Mouse (Mus musculus): ENCODE data around the gene Ly6g5c. TPM values are rescaled to one million over a fixed set of nuclear protein-coding genes. Genes with fewer than 3 reads are reported as not detected.

Gene Ly6g5c
- polyA plus RNA-seq, 1 experiment from 2014 or later: not detected

DNA sequence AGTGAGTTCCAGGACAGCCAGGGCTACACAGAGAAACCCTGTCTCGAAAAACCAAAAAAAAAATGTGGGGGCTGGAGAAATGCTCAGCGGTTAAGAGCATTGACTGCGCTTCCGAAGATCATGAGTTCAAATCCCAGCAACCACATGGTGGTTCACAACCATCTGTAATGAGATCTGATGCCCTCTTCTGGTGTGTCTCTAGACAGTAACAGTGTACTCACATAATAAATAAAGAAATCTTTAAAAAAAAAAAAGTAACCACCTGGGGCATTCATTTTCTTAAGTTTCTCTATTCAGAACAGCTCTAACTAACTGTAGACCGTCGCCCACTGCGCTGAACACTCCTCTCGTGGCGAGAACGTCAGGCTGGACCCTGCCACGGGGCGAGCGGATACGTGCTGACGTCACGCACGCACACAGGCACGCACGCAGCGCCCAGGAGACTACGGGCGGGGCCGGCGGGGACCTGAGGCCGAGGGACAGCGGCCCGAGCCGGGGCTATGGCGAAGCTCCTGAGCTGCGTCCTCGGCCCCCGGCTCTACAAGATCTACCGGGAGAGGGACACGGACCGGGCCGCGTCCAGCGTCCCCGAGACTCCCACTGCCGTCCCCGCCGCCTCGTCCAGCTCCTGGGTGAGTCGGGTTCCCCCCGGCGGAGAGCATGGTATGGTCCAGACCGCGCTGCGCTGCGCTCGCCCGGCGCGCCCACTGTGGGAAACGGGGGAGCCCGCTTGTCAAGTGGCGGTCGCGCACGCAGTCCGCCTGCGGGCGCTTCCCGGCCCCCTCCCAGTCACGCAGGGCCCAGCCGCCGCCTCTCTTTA lies 19.0 kb upstream of the Ly6g5c start, which contains the start of gene Abhd16a:
TSS of gene Abhd16a (plus strand) at position 439 of the 820 bp plus-strand sequence.
- Histone ChIP-seq H3K27me3 (ENCODE audit: control insufficient read depth, insufficient read depth, low read depth, low read length) (no peaks in the 10 kb centered on the region), H3K27ac (ENCODE audit: low read length) (peak within 1 kb of the TSS; percentile 99), H3K4me2 (ENCODE audit: low read length) (peak within 1 kb of the TSS; percentile 57), H3K4me1 (ENCODE audit: control insufficient read depth, insufficient read depth, low read length) (peaks cover 12% of the 10 kb centered on the region), H3K9me3 (replicated peaks; ENCODE audit: control insufficient read depth, low read length, poor library complexity, severe bottlenecking) (no peaks in the 10 kb centered on the region), H3K9ac (ENCODE audit: low read depth, low read length) (peak within 1 kb of the TSS; percentile 95), H3K36me3 (ENCODE audit: control insufficient read depth, insufficient read depth, low read length) (peaks cover 14% of the 10 kb centered on the region; the same call in 1 of the 2 replicates), H3K4me3 (ENCODE audit: low read depth, low read length) (peak within 1 kb of the TSS; percentile 64)
- 4% methylated on average over 63 of the region's 67 CpGs for WGBS
- ATAC-seq: peak; percentile 98

DNA sequence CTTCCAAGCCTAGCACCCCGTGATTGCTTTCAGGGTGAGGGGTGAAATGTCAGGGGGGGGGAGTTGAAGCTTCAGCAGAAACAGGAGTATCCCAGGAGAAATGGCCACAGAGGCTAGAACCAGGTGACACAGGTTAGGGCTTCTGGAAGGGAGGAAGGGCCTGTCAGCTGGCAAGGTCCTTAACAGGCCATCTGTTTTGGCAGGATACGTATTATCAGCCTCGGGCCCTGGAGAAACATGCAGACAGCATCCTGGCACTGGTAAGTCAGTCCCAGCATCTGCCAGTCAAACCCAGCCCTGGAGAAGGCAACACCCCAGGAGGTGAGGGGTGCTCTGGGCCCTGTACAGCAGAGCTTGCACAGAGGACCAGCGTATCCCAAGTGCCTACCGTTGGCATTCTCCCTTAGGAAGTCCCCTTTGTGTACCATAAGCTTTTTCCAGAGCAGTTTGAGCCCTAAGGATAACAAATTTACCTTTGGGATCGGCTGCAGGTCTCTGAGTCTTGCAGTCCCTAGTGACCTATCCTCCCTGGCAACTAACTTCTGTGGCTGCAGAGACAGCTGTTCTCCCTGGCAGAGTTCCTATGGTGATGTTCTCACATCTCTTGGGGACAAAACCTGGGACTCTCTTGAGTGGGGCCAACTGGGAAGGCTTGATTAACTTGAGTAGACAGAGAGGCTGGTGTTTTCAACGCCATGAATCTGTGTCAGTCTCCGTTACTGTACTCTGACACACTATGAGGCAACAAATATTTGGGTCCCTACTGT lies 17.7 kb upstream of the Ly6g5c start:
- Histone ChIP-seq H3K36me3 (ENCODE audit: control insufficient read depth, insufficient read depth, low read length) (peaks cover 18% of the 10 kb centered on the region), H3K27me3 (ENCODE audit: control insufficient read depth, insufficient read depth, low read depth, low read length) (no peaks in the 10 kb centered on the region), H3K4me1 (ENCODE audit: control insufficient read depth, insufficient read depth, low read length) (peaks cover 12% of the 10 kb centered on the region), H3K27ac (ENCODE audit: low read length) (peak overlapping the region; percentile 57), H3K4me2 (ENCODE audit: low read length) (peak overlapping the region; percentile 57), H3K4me3 (ENCODE audit: low read depth, low read length) (peak overlapping the region; percentile 64), H3K9ac (ENCODE audit: low read depth, low read length) (peak overlapping the region; percentile 95), H3K9me3 (replicated peaks; ENCODE audit: control insufficient read depth, low read length, poor library complexity, severe bottlenecking) (no peaks in the 10 kb centered on the region)
- no peak for ATAC-seq
- 66% methylated on average over 8 of the region's 8 CpGs for WGBS

DNA sequence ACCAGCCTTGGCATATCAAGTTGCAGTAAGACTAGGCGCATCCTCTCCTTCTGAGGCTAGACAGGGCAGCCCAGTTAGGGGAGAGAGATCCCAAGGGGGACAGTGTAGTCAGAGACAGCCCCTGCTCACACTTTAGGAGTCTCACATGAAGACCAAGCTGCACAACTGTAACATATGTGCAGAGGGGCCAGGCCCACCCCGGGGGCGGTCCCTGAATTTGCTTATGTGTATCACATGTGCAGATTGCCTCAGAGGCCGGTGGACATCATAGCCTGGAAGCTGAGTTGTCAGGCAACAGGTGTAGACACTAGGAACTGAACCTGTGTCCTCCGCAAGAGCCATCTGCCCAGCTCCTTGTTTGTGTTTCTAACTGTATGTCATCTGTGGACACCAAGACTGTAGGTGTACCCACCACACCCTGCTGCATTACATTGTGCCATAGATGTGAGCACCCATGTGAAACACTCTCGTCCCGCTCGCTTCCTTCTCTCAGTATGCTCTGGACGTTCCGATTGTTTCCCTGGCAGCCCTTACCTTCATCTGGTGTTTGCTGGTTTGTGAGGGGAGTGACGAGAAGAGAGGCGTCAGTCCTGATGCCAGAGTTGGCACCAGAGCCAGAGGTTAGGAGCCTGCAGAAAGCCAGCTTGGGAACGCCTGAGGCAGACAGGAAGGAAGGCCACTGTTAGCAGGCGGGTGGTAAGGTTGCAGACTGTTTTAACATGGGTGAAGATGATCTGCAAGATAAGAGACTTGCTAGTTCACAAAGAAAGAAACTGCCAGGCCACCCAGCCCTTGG lies 15.5 kb upstream of the Ly6g5c start:
- no peak overlapping the region for H3K27ac ChIP-seq (ENCODE audit: low read length)
- H3K27me3 ChIP-seq (ENCODE audit: control insufficient read depth, insufficient read depth, low read depth, low read length): no peaks in the 10 kb centered on the region
- no peak for ATAC-seq
- no peak overlapping the region for H3K4me2 ChIP-seq (ENCODE audit: low read length)
- peaks cover 29% of the 10 kb centered on the region for H3K36me3 ChIP-seq (ENCODE audit: control insufficient read depth, insufficient read depth, low read length)
- H3K4me3 ChIP-seq (ENCODE audit: low read depth, low read length): no peak overlapping the region
- peaks cover 12% of the 10 kb centered on the region for H3K4me1 ChIP-seq (ENCODE audit: control insufficient read depth, insufficient read depth, low read length)
- no peaks in the 10 kb centered on the region for H3K9me3 ChIP-seq (replicated peaks; ENCODE audit: control insufficient read depth, low read length, poor library complexity, severe bottlenecking)
- no peak overlapping the region for H3K9ac ChIP-seq (ENCODE audit: low read depth, low read length)
- 91% methylated on average over 14 of the region's 14 CpGs for whole genome bisulfite sequencing

DNA sequence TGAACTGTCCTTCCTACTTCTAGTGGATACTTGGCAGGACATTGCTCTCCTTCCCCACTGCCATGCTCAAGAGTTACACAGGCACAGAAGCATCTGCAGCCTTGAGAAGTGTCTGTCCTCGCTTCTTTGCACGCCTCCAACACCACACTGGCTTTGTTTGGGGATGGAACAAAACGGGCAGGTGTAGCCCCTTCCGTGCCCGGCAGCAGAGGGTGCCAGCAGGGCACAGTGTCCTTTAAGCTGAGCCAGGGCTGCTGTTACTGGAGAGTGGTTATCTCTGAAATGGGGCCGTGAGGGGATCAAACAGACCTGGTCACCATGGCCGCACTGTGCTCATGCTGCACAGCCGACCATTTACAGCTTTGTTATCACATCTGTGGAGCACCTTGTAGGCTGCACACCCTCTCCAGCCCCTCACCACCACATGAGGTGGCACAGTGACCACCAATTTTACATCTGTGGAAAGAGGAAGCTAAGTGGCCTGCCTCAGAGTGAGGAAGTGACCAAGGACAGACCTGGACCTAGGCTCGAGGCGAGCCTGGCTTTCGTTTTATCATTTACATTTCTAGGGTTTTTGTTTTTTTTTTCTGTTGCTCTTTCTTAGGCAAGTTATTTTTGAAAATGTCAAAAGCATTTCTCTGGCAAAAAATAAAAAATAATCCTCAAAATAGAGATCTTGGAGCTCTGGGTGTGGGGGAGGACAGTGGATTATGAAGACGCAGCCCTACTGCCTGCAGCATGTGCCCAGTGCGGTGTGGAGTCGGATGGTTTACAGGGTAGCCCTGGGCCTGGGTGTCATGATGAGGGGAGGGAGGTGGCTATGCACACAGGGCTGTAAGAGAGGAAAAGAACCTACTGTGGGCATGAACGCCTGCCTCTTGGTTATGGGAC lies 13.4 kb upstream of the Ly6g5c start:
- WGBS: 95% methylated on average over 15 of the region's 15 CpGs
- peaks cover 40% of the 10 kb centered on the region for H3K36me3 ChIP-seq (ENCODE audit: control insufficient read depth, insufficient read depth, low read length)
- ATAC-seq: no peak

DNA sequence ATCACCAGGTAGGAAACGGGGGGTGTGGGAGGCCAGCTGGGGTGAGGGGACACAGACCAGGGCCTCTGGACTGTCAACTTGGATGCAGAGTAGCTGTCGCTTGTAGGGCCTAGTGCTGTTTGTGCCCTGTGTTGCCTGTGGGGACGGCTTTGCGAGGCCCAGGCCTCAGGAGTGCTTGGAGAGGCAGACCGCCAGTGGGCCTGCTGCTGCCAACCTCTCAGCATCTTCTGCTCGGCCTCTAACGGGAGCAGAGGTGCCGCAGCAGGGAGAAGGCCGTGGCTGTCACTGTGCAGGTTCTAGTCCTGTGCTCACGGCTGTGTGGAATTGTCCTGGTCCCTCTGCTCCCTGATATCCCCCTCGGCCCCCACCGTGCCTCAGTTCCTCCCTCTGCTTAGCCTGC lies 11.5 kb upstream of the Ly6g5c start:
- Histone ChIP-seq H3K4me1 (ENCODE audit: control insufficient read depth, insufficient read depth, low read length) (no peaks in the 10 kb centered on the region), H3K9me3 (replicated peaks; ENCODE audit: control insufficient read depth, low read length, poor library complexity, severe bottlenecking) (no peaks in the 10 kb centered on the region), H3K27ac (ENCODE audit: low read length) (no peak overlapping the region), H3K36me3 (ENCODE audit: control insufficient read depth, insufficient read depth, low read length) (peaks cover 50% of the 10 kb centered on the region), H3K9ac (ENCODE audit: low read depth, low read length) (no peak overlapping the region), H3K4me2 (ENCODE audit: low read length) (no peak overlapping the region), H3K4me3 (ENCODE audit: low read depth, low read length) (no peak overlapping the region), H3K27me3 (ENCODE audit: control insufficient read depth, insufficient read depth, low read depth, low read length) (no peaks in the 10 kb centered on the region)
- no peak for ATAC-seq
- 79% methylated on average over 12 of the region's 12 CpGs for WGBS

More for the DNA sequence above, 13.4 kb upstream of the Ly6g5c start:
- Histone ChIP-seq H3K4me3 (ENCODE audit: low read depth, low read length) (no peak overlapping the region), H3K9me3 (replicated peaks; ENCODE audit: control insufficient read depth, low read length, poor library complexity, severe bottlenecking) (no peaks in the 10 kb centered on the region), H3K4me1 (ENCODE audit: control insufficient read depth, insufficient read depth, low read length) (peaks cover 12% of the 10 kb centered on the region), H3K4me2 (ENCODE audit: low read length) (no peak overlapping the region), H3K9ac (ENCODE audit: low read depth, low read length) (no peak overlapping the region), H3K27ac (ENCODE audit: low read length) (no peak overlapping the region), H3K27me3 (ENCODE audit: control insufficient read depth, insufficient read depth, low read depth, low read length) (no peaks in the 10 kb centered on the region)

DNA sequence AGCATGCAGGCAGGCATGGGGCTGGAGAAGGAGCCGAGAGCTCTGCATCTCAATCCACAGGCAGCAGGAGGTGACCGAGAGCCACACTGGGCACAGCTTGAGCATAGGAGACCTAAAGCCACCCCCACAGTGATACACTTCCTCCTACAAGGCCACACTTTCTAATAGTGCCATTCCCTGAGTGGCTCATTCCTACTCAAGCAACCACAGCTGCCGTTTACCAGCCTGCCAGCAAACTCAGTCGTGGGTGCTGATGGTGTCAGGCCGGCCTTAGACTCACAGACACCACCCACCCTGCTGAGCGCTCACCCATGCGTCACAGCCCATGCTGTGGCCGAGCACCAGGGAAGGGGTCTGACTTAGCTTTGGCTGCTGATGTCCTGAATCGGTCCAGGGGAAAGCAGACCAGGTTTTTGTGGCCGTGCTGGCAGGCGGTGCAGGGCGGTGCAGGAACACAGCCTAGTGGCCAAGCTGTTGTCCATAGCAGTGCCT lies 10.9 kb upstream of the Ly6g5c start:
- peaks cover 51% of the 10 kb centered on the region for H3K36me3 ChIP-seq (ENCODE audit: control insufficient read depth, insufficient read depth, low read length)
- no peak for ATAC-seq

DNA sequence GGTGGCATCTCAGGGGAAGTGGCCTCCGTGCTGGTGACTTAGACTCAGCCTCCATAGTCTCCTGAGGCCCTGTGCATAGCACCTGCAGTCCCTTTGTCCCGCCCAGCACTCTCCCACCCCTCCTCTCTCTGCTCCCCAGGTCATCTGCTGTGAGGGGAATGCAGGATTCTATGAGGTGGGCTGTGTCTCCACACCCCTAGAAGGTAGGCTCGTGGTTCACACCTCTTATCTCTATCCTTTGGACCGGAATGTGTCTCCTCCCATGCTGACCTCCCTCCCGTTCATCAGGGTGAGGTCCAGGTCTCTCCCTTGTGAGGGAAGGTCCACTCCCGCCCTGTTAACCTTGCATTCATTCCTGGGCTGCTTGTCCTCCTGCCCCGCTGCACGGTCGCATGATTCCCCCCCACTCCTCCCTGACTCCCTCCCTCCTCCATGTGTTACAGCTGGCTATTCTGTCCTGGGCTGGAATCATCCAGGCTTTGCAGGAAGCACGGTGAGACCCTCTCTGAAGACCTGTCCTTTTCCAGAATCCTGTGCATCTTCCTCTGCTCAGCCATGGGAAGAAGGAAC lies 7.8 kb upstream of the Ly6g5c start:
- Histone ChIP-seq H3K4me2 (ENCODE audit: low read length) (no peak overlapping the region), H3K9me3 (replicated peaks; ENCODE audit: control insufficient read depth, low read length, poor library complexity, severe bottlenecking) (no peaks in the 10 kb centered on the region), H3K27me3 (ENCODE audit: control insufficient read depth, insufficient read depth, low read depth, low read length) (no peaks in the 10 kb centered on the region), H3K4me3 (ENCODE audit: low read depth, low read length) (no peak overlapping the region), H3K36me3 (ENCODE audit: control insufficient read depth, insufficient read depth, low read length) (peaks cover 48% of the 10 kb centered on the region), H3K4me1 (ENCODE audit: control insufficient read depth, insufficient read depth, low read length) (no peaks in the 10 kb centered on the region), H3K9ac (ENCODE audit: low read depth, low read length) (no peak overlapping the region), H3K27ac (ENCODE audit: low read length) (no peak overlapping the region)
- 81% methylated on average over 10 of the region's 10 CpGs for WGBS
- ATAC-seq: no peak

More for the DNA sequence above, 10.9 kb upstream of the Ly6g5c start:
- H3K4me3 ChIP-seq (ENCODE audit: low read depth, low read length): no peak overlapping the region
- no peak overlapping the region for H3K9ac ChIP-seq (ENCODE audit: low read depth, low read length)
- H3K4me2 ChIP-seq (ENCODE audit: low read length): no peak overlapping the region
- no peaks in the 10 kb centered on the region for H3K27me3 ChIP-seq (ENCODE audit: control insufficient read depth, insufficient read depth, low read depth, low read length)
- no peaks in the 10 kb centered on the region for H3K9me3 ChIP-seq (replicated peaks; ENCODE audit: control insufficient read depth, low read length, poor library complexity, severe bottlenecking)
- H3K4me1 ChIP-seq (ENCODE audit: control insufficient read depth, insufficient read depth, low read length): no peaks in the 10 kb centered on the region
- 69% methylated on average over 12 of the region's 12 CpGs for WGBS
- H3K27ac ChIP-seq (ENCODE audit: low read length): no peak overlapping the region

DNA sequence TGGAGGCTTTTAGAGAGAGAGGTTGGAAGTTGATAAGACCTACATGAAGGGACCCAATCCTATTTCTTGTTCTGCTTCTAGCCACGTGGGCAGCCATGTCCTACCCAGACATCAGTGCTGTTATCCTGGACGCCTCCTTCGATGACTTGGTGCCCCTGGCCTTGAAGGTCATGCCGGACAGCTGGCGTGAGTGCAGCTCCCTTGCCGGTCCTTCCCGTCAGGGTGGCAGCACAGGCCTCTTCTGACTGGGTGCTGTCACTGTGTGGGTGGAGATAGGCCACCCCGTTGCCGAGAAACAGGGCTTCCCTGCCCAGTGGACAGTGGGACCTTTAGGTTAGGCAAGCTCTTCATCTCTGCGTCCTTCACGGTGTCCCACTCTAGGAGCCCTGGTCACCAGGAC lies 6.9 kb upstream of the Ly6g5c start:
- no peaks in the 10 kb centered on the region; the same call in 1 of the 2 replicates for H3K4me1 ChIP-seq (ENCODE audit: control insufficient read depth, insufficient read depth, low read length)

More for the DNA sequence above, 6.9 kb upstream of the Ly6g5c start:
- 92% methylated on average over 11 of the region's 11 CpGs for WGBS
- Histone ChIP-seq H3K27ac (ENCODE audit: low read length) (no peak overlapping the region), H3K27me3 (ENCODE audit: control insufficient read depth, insufficient read depth, low read depth, low read length) (no peaks in the 10 kb centered on the region), H3K4me3 (ENCODE audit: low read depth, low read length) (no peak overlapping the region), H3K4me2 (ENCODE audit: low read length) (no peak overlapping the region), H3K36me3 (ENCODE audit: control insufficient read depth, insufficient read depth, low read length) (peaks cover 47% of the 10 kb centered on the region), H3K9ac (ENCODE audit: low read depth, low read length) (no peak overlapping the region), H3K9me3 (replicated peaks; ENCODE audit: control insufficient read depth, low read length, poor library complexity, severe bottlenecking) (no peaks in the 10 kb centered on the region)
- ATAC-seq: no peak

All from midbrain, embryonic 16.5 days (tissue).